ENCODE assay signal across 19 mouse cellular contexts in the genomic region with DNA sequence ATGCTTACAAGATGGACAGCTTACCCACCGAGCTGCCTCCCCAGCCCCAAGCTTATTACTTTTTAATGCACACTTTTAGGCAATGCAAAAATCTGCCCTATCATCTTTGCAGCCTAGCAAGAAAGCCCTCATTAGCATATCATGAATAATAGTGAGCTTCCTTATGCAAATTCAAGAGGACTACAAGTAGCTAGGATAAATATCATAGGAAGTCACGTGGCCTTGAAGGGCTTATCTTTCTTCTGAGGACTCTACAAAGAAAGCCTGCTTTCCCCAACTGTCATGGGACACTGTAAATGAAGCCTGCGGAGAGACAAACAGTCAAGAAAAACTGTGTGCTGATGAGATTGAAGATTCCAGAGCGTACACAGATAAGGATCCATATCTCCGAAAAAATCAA. TPM values are rescaled to one million over a fixed set of nuclear protein-coding genes. Genes with fewer than 3 reads are reported as not detected.
A peak's percentile ranks its signal among the peaks of the same experiment; 100 is the strongest.
DNase-seq lines count a peak whose midpoint lies in the region; ATAC-seq and TF ChIP-seq lines count a peak whose summit lies in the region.
"Had no signal": no experiment of that assay in that cellular context is flagged by ENCODE, and none has a peak within 500 bp of the region (broad histone marks: within the 10 kb centered on the region; RNA-seq: fewer than 3 reads in every experiment).

No protein-coding gene starts in this region.

- peaks cover 17% of the 10 kb centered on the region for H3K4me1 ChIP-seq in forebrain, embryonic 13.5 days
- no peaks in the 10 kb centered on the region for H3K4me1 ChIP-seq in forebrain, embryonic 11.5 days (replicated peaks; ENCODE audit: control insufficient read depth, insufficient read depth, low read length)
- H3K4me1 ChIP-seq in intestine, postnatal 0 days (replicated peaks; ENCODE audit: control insufficient read depth, insufficient read depth, low read length): no peaks in the 10 kb centered on the region
- H3K4me1 ChIP-seq: neural tube, embryonic 15.5 days had no signal

- H3K9ac ChIP-seq in forebrain, embryonic 13.5 days: no peak overlapping the region
- H3K9ac ChIP-seq in forebrain, embryonic 11.5 days (ENCODE audit: low read length): no peak overlapping the region
- H3K9ac ChIP-seq in intestine, postnatal 0 days (ENCODE audit: low read depth, low read length): no peak overlapping the region
- H3K9ac ChIP-seq: hindbrain, embryonic 12.5 days; lung, embryonic 15.5 days; neural tube, embryonic 15.5 days had no signal

- peak overlapping the region; percentile 51; the same call in 1 of the 2 replicates for H3K27ac ChIP-seq in forebrain, embryonic 13.5 days
- H3K27ac ChIP-seq in forebrain, embryonic 11.5 days (ENCODE audit: low read depth, low read length): no peak overlapping the region
- no peak overlapping the region for H3K27ac ChIP-seq in intestine, postnatal 0 days (ENCODE audit: low read depth, low read length)
- H3K27ac ChIP-seq: lung, embryonic 15.5 days; neural tube, embryonic 15.5 days had no signal

- ATAC-seq in forebrain, embryonic 13.5 days: peak; percentile 72
- no peak for ATAC-seq in forebrain, embryonic 11.5 days (replicated peaks; ENCODE audit: low FRiP score)
- peak; percentile 69 for ATAC-seq in inflammation-experienced regulatory T-cells, adult 6 months
- ATAC-seq in intestine, postnatal 0 days: no peak

- H3K36me3 ChIP-seq in forebrain, embryonic 13.5 days (ENCODE audit: poor library complexity, severe bottlenecking): no peaks in the 10 kb centered on the region
- no peaks in the 10 kb centered on the region for H3K36me3 ChIP-seq in forebrain, embryonic 11.5 days (ENCODE audit: control insufficient read depth, insufficient read depth, low read length)
- H3K36me3 ChIP-seq in intestine, postnatal 0 days (ENCODE audit: control insufficient read depth, insufficient read depth): no peaks in the 10 kb centered on the region
- H3K36me3 ChIP-seq: hindbrain, embryonic 12.5 days; lung, embryonic 15.5 days; neural tube, embryonic 15.5 days had no signal

- H3K4me3 ChIP-seq in forebrain, embryonic 13.5 days: no peak overlapping the region
- no peak overlapping the region for H3K4me3 ChIP-seq in forebrain, embryonic 11.5 days (ENCODE audit: low read depth, low read length)
- H3K4me3 ChIP-seq in intestine, postnatal 0 days (ENCODE audit: low read depth, low read length): no peak overlapping the region
- H3K4me3 ChIP-seq: hindbrain, embryonic 12.5 days; lung, embryonic 15.5 days; neural tube, embryonic 15.5 days had no signal

- no peaks in the 10 kb centered on the region for H3K9me3 ChIP-seq in forebrain, embryonic 13.5 days (replicated peaks)
- H3K9me3 ChIP-seq in forebrain, embryonic 11.5 days (ENCODE audit: control insufficient read depth, low read length): no peaks in the 10 kb centered on the region
- no peaks in the 10 kb centered on the region for H3K9me3 ChIP-seq in intestine, postnatal 0 days (ENCODE audit: control insufficient read depth)
- H3K9me3 ChIP-seq: hindbrain, embryonic 12.5 days; lung, embryonic 15.5 days; neural tube, embryonic 15.5 days had no signal

- WGBS in forebrain, embryonic 13.5 days: 58% methylated on average over 5 of the region's 5 CpGs
- 85% methylated on average over 5 of the region's 5 CpGs for WGBS in forebrain, embryonic 11.5 days
- 60% methylated on average over 5 of the region's 5 CpGs for WGBS in intestine, postnatal 0 days

- no peak overlapping the region for H3K4me2 ChIP-seq in forebrain, embryonic 13.5 days
- no peak overlapping the region for H3K4me2 ChIP-seq in forebrain, embryonic 11.5 days (ENCODE audit: low read depth, low read length, severe bottlenecking)
- H3K4me2 ChIP-seq in intestine, postnatal 0 days (replicated peaks; ENCODE audit: low read depth): no peak overlapping the region
- H3K4me2 ChIP-seq: hindbrain, embryonic 12.5 days; lung, embryonic 15.5 days; neural tube, embryonic 15.5 days had no signal

- no peak for DNase-seq in forebrain, embryonic 11.5 days (ENCODE audit: low spot score)
- DNase-seq in thymus, postnatal 0 days (ENCODE audit: low spot score): peak; percentile 41
- DNase-seq in thymus, adult 18-20 months: no peak
- DNase-seq in naive thymus-derived CD4-positive, alpha-beta T cell, adult 2 months (ENCODE audit: low read depth): peak; percentile 58
- DNase-seq in cerebellum, postnatal 14 days: no peak
- DNase-seq: adrenal gland, postnatal 14 days; B cell, adult 2 months; gastrocnemius, postnatal 25 days; kidney, adult 9 months; layer of hippocampus, adult 9-11 months; thymus, postnatal 36 days had no signal

- no peaks in the 10 kb centered on the region for H3K27me3 ChIP-seq in forebrain, embryonic 13.5 days
- no peaks in the 10 kb centered on the region for H3K27me3 ChIP-seq in forebrain, embryonic 11.5 days (ENCODE audit: control insufficient read depth, insufficient read depth, low read length)
- H3K27me3 ChIP-seq in intestine, postnatal 0 days (replicated peaks; ENCODE audit: control insufficient read depth, insufficient read depth, low read length): no peaks in the 10 kb centered on the region
- H3K27me3 ChIP-seq: lung, embryonic 15.5 days; neural tube, embryonic 15.5 days had no signal

- TF ChIP-seq CTCF in intestine, postnatal 0 days (IDR thresholded peaks at IDR 0.05; ENCODE audit: low read depth): no peak

RNA-seq across cellular contexts. Expression of a gene that starts 22.0 kb away (rescaled TPM):
- 0.96 and 1.1 TPM in 2 replicates for polyA plus RNA-seq in forebrain, embryonic 13.5 days (2015; fragmentation: Nextera tagmentation; extraction: Ambion mirVana)
- polyA plus RNA-seq in forebrain, embryonic 11.5 days (2014; fragmentation: Nextera tagmentation; extraction: Ambion mirVana): 0.24 and 0.32 TPM in 2 replicates
- 8.5 and 10.6 TPM in 2 replicates for polyA plus RNA-seq in thymus, postnatal 0 days (2015; fragmentation: Nextera tagmentation; extraction: Ambion mirVana)
- 1 to 10 TPM; 1.6 to 4.5 (median 1.9) TPM for polyA plus RNA-seq in inflammation-experienced regulatory T-cells, adult 6 months (2017; shearing (Covaris generic))
- 1.5 and 1.6 TPM in 2 replicates for polyA plus RNA-seq in intestine, postnatal 0 days (2015; fragmentation: Nextera tagmentation; extraction: Ambion mirVana)

RNA-seq across cellular contexts. Expression of a gene that starts 30.9 kb away (rescaled TPM):
- 1.5 TPM in 1 of 2 replicates, not detected in the other for polyA plus RNA-seq in forebrain, embryonic 13.5 days (2015; fragmentation: Nextera tagmentation; extraction: Ambion mirVana)
- not detected in 2 replicates for polyA plus RNA-seq in forebrain, embryonic 11.5 days (2014; fragmentation: Nextera tagmentation; extraction: Ambion mirVana)
- polyA plus RNA-seq in thymus, postnatal 0 days (2015; fragmentation: Nextera tagmentation; extraction: Ambion mirVana): 5.1 TPM in 1 of 2 replicates, not detected in the other
- 1 to 10 TPM in 1 of 3 experiments, under 1 TPM in 1, not detected in 1; 0.63 to 1.9 TPM for polyA plus RNA-seq in inflammation-experienced regulatory T-cells, adult 6 months (2017; shearing (Covaris generic))
- not detected in 2 replicates for polyA plus RNA-seq in intestine, postnatal 0 days (2015; fragmentation: Nextera tagmentation; extraction: Ambion mirVana)
- polyA plus RNA-seq: heart, embryonic 14.5 days; hindbrain, embryonic 12.5 days; neural tube, embryonic 15.5 days had no signal

RNA-seq across cellular contexts. Expression of a gene that starts 36.3 kb away (rescaled TPM):
- polyA plus RNA-seq in forebrain, embryonic 13.5 days (2015; fragmentation: Nextera tagmentation; extraction: Ambion mirVana): 145 and 166 TPM in 2 replicates
- 129 and 147 TPM in 2 replicates for polyA plus RNA-seq in forebrain, embryonic 11.5 days (2014; fragmentation: Nextera tagmentation; extraction: Ambion mirVana)
- 395 and 403 TPM in 2 replicates for polyA plus RNA-seq in thymus, postnatal 0 days (2015; fragmentation: Nextera tagmentation; extraction: Ambion mirVana)
- polyA plus RNA-seq in inflammation-experienced regulatory T-cells, adult 6 months (2017; shearing (Covaris generic)): 100 to 1,000 TPM; 259 to 561 (median 285) TPM
- polyA plus RNA-seq in intestine, postnatal 0 days (2015; fragmentation: Nextera tagmentation; extraction: Ambion mirVana): 479 and 496 TPM in 2 replicates

RNA-seq across cellular contexts. Expression of a gene that starts 48.2 kb away (rescaled TPM):
- not detected in 2 replicates for polyA plus RNA-seq in forebrain, embryonic 13.5 days (2015; fragmentation: Nextera tagmentation; extraction: Ambion mirVana)
- not detected in 2 replicates for polyA plus RNA-seq in forebrain, embryonic 11.5 days (2014; fragmentation: Nextera tagmentation; extraction: Ambion mirVana)
- not detected in 2 replicates for polyA plus RNA-seq in thymus, postnatal 0 days (2015; fragmentation: Nextera tagmentation; extraction: Ambion mirVana)
- not detected for polyA plus RNA-seq in inflammation-experienced regulatory T-cells, adult 6 months (2017; shearing (Covaris generic))
- not detected in 2 replicates for polyA plus RNA-seq in intestine, postnatal 0 days (2015; fragmentation: Nextera tagmentation; extraction: Ambion mirVana)
- polyA plus RNA-seq: cortical plate, adult 2 months; hindbrain, embryonic 12.5 days; lung, embryonic 15.5 days; neural tube, embryonic 15.5 days had no signal

RNA-seq across cellular contexts. Expression of a gene that starts 54.7 kb away (rescaled TPM):
- polyA plus RNA-seq in forebrain, embryonic 13.5 days (2015; fragmentation: Nextera tagmentation; extraction: Ambion mirVana): not detected in 2 replicates
- not detected in 2 replicates for polyA plus RNA-seq in forebrain, embryonic 11.5 days (2014; fragmentation: Nextera tagmentation; extraction: Ambion mirVana)
- polyA plus RNA-seq in thymus, postnatal 0 days (2015; fragmentation: Nextera tagmentation; extraction: Ambion mirVana): not detected in 2 replicates
- not detected for polyA plus RNA-seq in inflammation-experienced regulatory T-cells, adult 6 months (2017; shearing (Covaris generic))
- not detected in 2 replicates for polyA plus RNA-seq in intestine, postnatal 0 days (2015; fragmentation: Nextera tagmentation; extraction: Ambion mirVana)
- polyA plus RNA-seq: cortical plate, adult 2 months; heart, embryonic 14.5 days; hindbrain, embryonic 12.5 days; lung, embryonic 15.5 days; neural tube, embryonic 15.5 days had no signal

Comparison
In these comparisons a context has a peak if more than half of its experiments do, and no peak if none do; other contexts are left out.
1. ATAC-seq: peak in forebrain, embryonic 13.5 days (single experiment) and inflammation-experienced regulatory T-cells, adult 6 months (single experiment); none in forebrain, embryonic 11.5 days (single experiment) and intestine, postnatal 0 days (single experiment).
2. DNase-seq: peak in thymus, postnatal 0 days (single experiment) and naive thymus-derived CD4-positive, alpha-beta T cell, adult 2 months (single experiment); none in forebrain, embryonic 11.5 days (single experiment), thymus, adult 18-20 months (0 of 2) and cerebellum, postnatal 14 days (0 of 2).